Mouse (Mus musculus) bone marrow macrophage, adult 2 months (primary cell): ENCODE data around the gene Scaf4. TPM values are rescaled to one million over a fixed set of nuclear protein-coding genes. Genes with fewer than 3 reads are reported as not detected.

Experiments used
- H3K27ac ChIP-seq: 2 replicates; pipeline ENCODE4 v1.5.1; 2012; ENCODE audit warnings: low read depth, low read length; ENCODE audit not compliant: insufficient read depth
- H3K4me1 ChIP-seq: 2 replicates; pipeline ENCODE4 v1.6.1; 2012; ENCODE audit warnings: low read length; ENCODE audit not compliant: control insufficient read depth, insufficient read depth
- H3K4me3 ChIP-seq: 2 replicates; pipeline ENCODE4 v1.5.1; 2012; ENCODE audit warnings: mild to moderate bottlenecking, low read length, moderate library complexity; ENCODE audit not compliant: insufficient read depth
- CTCF ChIP-seq: IDR thresholded peaks from 2 replicates; pipeline ENCODE4 v1.5.1; 2012; ENCODE audit warnings: low read depth, mild to moderate bottlenecking, low read length, moderate library complexity
- POLR2A ChIP-seq: IDR thresholded peaks from 2 replicates; pipeline ENCODE4 v1.6.1; 2012; ENCODE audit warnings: mild to moderate bottlenecking, low read depth, low read length, borderline replicate concordance
- polyA plus RNA-seq: library from polyadenylated mRNA; stranded (reverse); fragments of >200 nt; gene quantifications from 2 replicates; pipeline ENCODE4 v1.2.4, GENCODE M21; 2012; ENCODE audit not compliant: missing spikeins, insufficient read depth, insufficient read length

The Scaf4 gene
- polyA plus RNA-seq, 1 experiment, result 39.2 TPM

- H3K4me1 ChIP-seq, result peaks cover 17% of the 10 kb centered on the region
Observed at GRCm38 (mm10) chr16:90211767-90212166, 72.5 kb downstream of the Scaf4 start.

GRCm38 (mm10) chr16:90210717-90211116, 73.6 kb downstream of the Scaf4 start:
- H3K4me3 ChIP-seq, result no peak overlapping the region
- TF ChIP-seq POLR2A, result no peak
- no peak for TF ChIP-seq CTCF
- H3K27ac ChIP-seq, result no peak overlapping the region
- H3K4me1 ChIP-seq, result peaks cover 15% of the 10 kb centered on the region

More at GRCm38 (mm10) chr16:90211767-90212166, 72.5 kb downstream of the Scaf4 start:
- TF ChIP-seq CTCF (no peak), POLR2A (no peak)
- H3K27ac ChIP-seq, result no peak overlapping the region
- no peak overlapping the region for H3K4me3 ChIP-seq

DNA sequence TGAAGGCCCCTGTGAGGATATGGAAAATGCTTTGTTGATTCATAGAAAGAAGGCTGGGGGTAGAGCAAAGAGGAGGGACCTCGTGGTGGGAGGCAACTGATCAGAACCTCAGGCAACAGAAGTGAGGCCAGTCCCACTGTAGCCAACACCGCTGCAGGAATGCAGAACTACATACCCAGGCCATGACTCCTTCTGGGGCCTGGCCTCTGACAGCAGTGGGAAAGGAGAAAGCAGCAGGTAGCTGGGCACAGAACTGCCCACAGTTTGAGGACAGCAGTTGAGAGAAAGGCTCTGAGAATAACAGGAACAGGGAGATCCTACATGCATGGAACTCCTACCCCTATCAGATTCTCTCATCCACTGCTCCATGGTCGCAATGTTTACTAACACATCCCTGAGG, 75.3 kb downstream of the Scaf4 start:
- H3K27ac ChIP-seq, result no peak overlapping the region
- H3K4me1 ChIP-seq, result peaks cover 1% of the 10 kb centered on the region
- no peak overlapping the region for H3K4me3 ChIP-seq
- TF ChIP-seq POLR2A, result no peak
- TF ChIP-seq CTCF, result no peak

- H3K4me1 ChIP-seq, result peaks cover 4% of the 10 kb centered on the region
- H3K4me3 ChIP-seq, result no peak overlapping the region
- no peak overlapping the region for H3K27ac ChIP-seq
- TF ChIP-seq POLR2A, result no peak
- TF ChIP-seq CTCF, result no peak
Observed at GRCm38 (mm10) chr16:90204868-90205267, 79.4 kb downstream of the Scaf4 start.

DNA sequence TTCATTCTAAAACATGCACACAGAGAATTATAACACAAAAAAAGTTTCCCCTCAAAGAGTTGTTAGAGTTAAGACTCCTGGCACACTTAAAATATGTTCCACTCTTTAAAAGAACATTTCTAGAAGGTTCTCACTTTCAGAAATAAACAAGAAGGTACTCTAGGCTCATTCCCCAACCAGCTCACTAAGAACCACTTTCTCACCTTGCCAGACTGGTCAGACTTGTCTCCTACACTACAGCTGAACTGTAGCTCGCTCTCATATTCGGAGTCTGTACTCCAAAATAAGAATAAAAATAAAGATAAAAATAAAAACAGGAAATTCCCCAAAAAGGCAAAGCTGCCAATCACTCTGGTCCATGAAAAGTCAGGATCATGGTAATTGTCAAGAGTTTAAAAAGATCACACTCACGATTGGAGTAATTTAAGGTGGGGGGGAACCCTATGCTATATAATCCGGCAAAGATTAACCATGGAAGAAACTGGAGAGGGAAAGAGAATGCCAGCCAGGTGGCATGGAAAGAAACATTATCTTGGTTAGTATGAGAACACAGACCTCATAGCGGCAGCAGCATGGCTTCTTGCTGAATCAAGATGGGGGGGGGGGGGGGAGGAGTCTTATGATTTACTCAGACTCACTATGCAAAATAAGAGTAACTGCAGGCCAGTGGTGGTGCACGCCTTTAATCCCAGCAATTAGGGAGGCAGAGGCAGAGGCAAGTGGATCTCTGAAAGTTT, 80.9 kb downstream of the Scaf4 start:
- H3K4me3 ChIP-seq, result no peak overlapping the region
- peaks cover 14% of the 10 kb centered on the region for H3K4me1 ChIP-seq
- TF ChIP-seq POLR2A (no peak), CTCF (no peak)
- H3K27ac ChIP-seq, result no peak overlapping the region

GRCm38 (mm10) chr16:90202140-90202539, 82.2 kb downstream of the Scaf4 start:
- TF ChIP-seq CTCF, result no peak
- Histone ChIP-seq H3K4me3 (no peak overlapping the region), H3K4me1 (peaks cover 24% of the 10 kb centered on the region), H3K27ac (no peak overlapping the region)

GRCm38 (mm10) chr16:90199174-90199573, 85.1 kb downstream of the Scaf4 start:
- Histone ChIP-seq H3K4me3 (peak overlapping the region; percentile 41), H3K27ac (peak overlapping the region; percentile 96), H3K4me1 (peaks cover 28% of the 10 kb centered on the region)

DNA sequence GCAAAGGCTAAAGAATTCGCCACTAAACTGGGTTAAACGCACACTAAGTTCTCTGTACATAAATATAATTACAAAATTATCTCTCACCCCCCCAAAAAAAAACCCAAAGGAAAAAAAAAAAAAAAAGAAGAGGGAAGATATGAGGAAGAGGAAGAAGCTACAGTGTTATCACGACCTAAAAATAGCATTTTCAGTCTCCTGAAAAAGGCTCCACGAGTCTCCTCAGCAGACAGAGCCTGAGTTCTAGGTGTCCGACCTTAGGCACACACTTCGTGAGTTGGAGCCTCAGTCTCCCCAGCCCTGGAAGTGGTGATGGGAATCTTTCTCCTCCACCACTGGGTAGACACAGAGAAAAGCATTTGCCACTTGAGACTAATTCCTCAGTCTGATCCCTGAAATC, 85.7 kb downstream of the Scaf4 start:
- H3K4me3 ChIP-seq, result peak overlapping the region; percentile 41
- no peak for TF ChIP-seq CTCF
- no peak for TF ChIP-seq POLR2A
- H3K4me1 ChIP-seq, result peaks cover 28% of the 10 kb centered on the region
- H3K27ac ChIP-seq, result peak overlapping the region; percentile 96

More at GRCm38 (mm10) chr16:90199174-90199573, 85.1 kb downstream of the Scaf4 start:
- TF ChIP-seq POLR2A (no peak), CTCF (no peak)

- Histone ChIP-seq H3K4me3 (peak overlapping the region; percentile 38), H3K4me1 (peaks cover 28% of the 10 kb centered on the region), H3K27ac (peak overlapping the region; percentile 96)
- TF ChIP-seq CTCF, result peak; percentile 73
- no peak for TF ChIP-seq POLR2A
Observed at GRCm38 (mm10) chr16:90197337-90197973, 86.8 kb downstream of the Scaf4 start.

GRCm38 (mm10) chr16:90196688-90197240, 87.5 kb downstream of the Scaf4 start:
- Histone ChIP-seq H3K4me3 (no peak overlapping the region), H3K27ac (peak overlapping the region; percentile 13; the same call in 1 of the 2 replicates)

More at GRCm38 (mm10) chr16:90196688-90197240, 87.5 kb downstream of the Scaf4 start:
- TF ChIP-seq CTCF, result no peak
- TF ChIP-seq POLR2A, result no peak
- peaks cover 28% of the 10 kb centered on the region for H3K4me1 ChIP-seq
